Mouse (Mus musculus) induced T-regulatory cell, adult 2 months (primary cell): Measurements from ENCODE around the gene Xdh.
"Not testable (repeated sequence)": the region's sequence is repeated elsewhere in the genome, so short reads cannot be mapped to it uniquely, and the experiment has no call there.

Experiments used
- DNase-seq: peaks from one replicate; pipeline ENCODE4 v3.0.0-alpha.2; 2012; ENCODE audit warnings: low read depth

Xdh gene

DNA sequence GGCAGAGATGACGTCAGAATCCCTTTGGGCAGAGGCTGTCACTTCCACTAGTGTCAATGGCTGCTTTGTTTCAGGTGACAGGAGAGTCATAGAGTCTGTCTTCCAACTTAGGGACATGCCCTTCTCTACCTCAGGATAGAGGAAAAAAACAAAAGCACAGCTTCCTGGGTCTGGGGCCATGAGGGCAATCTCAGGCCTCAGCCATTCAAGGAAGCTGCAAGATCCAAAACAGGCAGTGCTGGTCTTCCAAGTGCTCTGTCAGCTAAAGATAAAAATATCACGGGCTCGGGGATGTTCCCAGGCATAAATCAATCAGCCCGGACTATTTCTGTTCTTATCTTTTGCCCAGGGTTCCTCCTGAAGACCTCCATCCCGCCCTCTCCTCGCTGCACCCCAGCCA, 68.7 kb downstream of the Xdh start:
- DNase-seq = no peak

DNA sequence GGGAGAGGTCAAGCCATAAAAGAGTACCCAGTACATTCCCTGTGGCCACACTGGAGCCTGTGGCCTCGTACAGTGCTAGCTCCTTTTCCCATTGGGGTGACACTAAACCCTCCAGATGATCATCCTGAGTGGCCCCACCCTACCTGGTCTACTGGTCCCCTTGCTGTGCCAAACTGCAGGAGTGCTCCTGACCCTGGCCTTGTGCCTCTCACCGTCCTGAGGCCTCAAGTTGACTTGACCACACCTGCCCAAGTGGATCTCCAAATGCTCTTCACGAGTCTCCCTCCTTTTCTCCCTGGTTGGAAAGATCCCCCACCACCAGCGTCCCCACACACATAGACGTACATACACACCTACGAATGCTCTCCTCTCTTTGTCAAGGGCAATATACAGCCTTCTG, 69.7 kb downstream of the Xdh start:
- no peak for DNase-seq

- DNase-seq = no peak
Measured at GRCm38 (mm10) chr17:73879262-73879916, 70.6 kb downstream of the Xdh start.

- DNase-seq = no peak
Measured at GRCm38 (mm10) chr17:73875674-73876073, 74.3 kb downstream of the Xdh start.

GRCm38 (mm10) chr17:73875268-73875667, 74.7 kb downstream of the Xdh start:
- DNase-seq = peak; percentile 22

DNA sequence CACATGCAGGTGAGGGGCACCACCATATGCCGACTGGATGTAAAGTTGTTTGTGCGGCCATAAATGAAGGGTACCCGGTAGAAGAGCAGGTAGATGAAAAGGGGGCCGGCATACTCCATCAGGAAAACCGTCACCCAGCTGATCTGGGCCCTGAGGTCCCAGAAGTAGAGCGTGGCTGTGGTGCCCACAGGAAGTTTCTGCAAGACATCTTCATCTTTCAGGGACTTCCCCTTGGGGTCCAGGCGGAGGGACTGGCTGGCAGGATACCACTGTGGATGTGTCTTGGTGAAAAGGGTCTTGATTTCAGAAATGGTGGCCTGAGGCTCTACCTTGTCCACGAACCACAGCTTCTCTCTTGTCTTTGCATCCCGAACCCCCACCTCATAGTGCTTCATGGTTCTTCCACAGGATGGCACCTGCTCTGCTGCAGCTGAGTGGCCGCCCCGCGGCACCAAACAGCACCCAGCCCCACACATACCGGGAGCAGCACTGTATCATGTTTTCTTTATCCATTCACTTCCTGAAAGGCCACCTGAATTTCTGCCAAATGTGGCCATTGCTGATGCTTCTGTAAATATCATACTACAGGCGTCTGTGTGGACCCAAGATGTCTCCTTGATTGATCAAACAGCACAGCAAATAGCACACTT, 78.9 kb downstream of the Xdh start:
- DNase-seq = peak; percentile 35

GRCm38 (mm10) chr17:73869008-73869685, 80.8 kb downstream of the Xdh start:
- DNase-seq = peak; percentile 71

GRCm38 (mm10) chr17:73853717-73854116, 96.3 kb downstream of the Xdh start:
- no peak for DNase-seq

GRCm38 (mm10) chr17:73853041-73853440, 97.0 kb downstream of the Xdh start:
- DNase-seq = no peak

DNA sequence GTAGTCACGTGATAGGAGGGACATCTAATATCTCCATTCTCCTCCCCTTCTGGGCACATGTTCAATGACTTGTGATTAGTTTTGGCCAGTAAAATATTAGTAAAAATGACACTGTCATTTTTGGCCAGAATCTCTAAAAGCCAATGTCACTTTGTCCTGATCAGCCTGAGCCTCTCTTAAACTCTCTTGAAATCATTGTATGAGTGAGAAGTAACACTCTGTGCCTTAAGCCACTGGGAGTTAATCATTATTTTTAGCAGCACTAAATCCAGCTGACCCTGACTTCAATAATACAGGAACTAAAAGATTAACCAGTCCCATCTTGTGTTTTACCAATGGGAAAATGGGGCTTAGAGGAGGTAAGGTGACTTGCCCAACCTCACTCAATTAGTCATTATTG, 102.6 kb downstream of the Xdh start:
- no peak for DNase-seq

- no peak for DNase-seq
Measured at GRCm38 (mm10) chr17:73845632-73846031, 104.4 kb downstream of the Xdh start.

- DNase-seq = no peak
Measured at GRCm38 (mm10) chr17:73842963-73843362, 107.0 kb downstream of the Xdh start.

DNA sequence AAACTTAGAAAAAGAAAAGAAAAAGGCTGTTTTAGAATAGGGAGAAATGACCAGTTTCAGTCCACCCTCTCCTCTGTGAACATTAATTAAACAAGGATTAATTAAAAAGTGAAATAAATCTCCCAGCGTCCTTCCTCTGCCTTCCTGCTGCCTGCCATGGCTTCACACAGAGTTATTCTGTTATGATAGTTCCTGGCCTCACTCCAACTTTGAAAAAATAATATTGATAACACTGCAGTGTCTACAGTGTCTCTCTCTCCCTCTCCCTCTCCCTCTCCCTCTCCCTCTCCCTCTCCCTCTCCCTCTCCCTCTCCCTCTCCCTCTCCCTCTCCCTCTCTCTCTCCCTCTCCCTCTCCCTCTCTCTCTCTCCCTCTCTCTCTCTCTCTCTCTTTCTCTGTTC, 110.1 kb downstream of the Xdh start:
- not testable (repeated sequence) for DNase-seq

DNA sequence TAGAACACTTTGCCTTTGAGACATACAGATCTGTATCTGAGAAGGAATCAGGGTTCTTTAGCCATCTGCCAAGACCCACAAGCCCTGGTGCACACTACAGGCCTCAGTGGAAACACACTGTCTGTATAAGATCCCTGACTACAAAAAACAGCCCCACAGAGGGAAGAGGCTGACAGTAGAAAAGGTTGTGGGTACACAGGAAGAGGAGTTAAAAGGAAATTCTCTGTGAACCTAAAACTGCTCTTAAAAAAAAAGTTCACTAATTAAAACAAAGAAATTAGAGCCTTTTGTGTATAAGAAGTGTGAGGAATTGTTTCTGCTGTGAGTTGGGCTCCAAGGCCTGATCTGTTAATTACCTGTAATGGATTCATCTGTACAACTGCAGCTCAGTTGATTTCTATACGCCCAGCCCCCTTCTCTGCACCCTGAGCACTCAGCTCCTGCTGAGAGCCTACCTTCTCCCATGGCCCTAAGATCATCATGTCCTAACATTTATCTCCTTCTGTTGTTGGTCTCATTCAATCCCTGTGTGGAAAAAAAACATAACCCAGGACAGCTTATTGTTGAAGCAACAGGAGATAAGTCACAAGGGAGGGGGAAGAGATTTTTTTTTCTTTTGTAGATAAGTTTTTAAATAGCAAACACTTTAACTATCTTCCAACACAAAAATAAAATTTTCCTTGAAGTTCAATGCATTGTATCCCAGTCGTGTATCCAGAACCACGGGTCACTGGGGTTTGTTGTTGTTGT, 110.7 kb downstream of the Xdh start:
- no peak for DNase-seq

DNA sequence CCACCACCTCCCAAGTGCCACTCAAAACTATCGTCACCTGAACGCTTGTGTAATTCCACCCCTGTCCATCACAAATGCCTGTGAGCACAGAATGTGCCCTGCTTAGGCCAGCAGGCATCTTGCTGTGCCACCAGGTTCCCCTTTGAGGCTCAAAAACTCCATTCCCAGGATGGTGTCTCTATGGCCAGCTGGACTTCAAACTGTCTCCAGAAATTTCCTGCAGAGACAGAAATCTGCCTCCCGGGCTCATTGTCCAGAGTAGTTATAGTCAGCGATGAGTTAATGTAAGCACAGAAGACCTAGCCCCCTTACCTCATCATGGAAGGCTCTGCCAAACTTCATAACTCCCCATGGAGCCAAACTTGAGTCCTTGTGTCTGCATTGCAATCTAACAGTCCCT, 112.8 kb downstream of the Xdh start:
- DNase-seq = no peak

DNA sequence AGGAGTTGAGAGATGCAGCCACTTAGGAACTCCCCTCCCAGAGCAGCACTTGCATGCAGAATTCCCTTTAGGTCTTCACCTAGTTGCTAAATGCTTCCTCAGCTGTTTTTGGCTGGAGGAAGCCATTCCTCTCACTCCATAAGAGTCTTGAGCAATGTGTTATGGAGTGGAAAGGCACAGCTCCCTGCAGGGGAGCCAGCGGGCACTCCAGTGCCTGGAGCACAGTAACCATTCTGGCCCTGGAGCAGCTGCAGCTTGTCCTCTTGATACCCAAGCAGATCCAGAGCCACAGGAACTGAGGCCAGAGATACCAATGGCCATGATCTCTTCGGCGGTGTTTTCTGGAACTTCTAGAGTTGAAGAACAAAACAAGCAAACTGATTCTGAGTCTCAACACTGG, 113.4 kb downstream of the Xdh start:
- DNase-seq = no peak
